Mouse (Mus musculus) ovary, postnatal 36 days (tissue): ENCODE results near the gene Pi4k2a.

Experiments used
- DNase-seq: peaks from one replicate; pipeline ENCODE4 v3.0.0; 2022; ENCODE audit warnings: low spot score, mixed read lengths

The Pi4k2a gene

DNA sequence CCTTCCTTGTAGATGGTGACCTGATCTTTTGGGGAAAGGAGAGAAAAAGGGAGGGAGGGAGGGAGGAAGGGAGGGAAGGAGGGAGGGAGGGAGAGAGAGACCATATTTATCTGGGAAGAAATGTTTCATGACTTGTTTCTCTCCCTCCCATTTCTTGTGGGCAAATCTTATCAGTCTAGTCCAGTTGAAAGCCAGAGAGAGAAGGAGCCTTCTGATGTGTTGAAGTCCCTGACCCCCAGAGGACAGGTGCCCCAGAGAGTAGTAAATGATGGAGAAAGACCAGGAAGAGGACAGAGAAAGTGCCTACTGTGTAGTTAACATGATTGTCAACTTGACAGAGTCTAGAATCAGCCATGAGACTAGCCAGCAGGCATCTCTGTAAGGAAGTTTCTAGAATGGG lies 44.8 kb downstream of the Pi4k2a start:
- no peak for DNase-seq

DNA sequence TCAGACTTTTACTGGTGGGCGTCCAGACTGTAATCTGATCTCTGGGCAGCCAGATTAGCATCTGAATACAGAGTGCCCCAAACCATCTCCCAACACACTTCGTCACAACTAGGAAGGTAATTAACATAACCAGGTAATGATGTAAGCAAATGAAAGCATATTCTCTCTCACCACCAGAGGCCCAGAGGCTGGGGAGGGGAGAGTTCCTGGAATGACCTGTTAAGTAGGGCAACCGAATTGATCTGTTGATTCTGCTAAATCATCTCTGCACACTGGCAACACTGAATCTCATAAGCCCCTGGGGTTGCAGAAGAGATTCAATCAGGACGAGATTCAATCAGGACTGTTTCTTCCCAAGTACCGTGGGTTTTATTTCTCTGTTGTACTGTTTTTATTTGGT lies 45.9 kb downstream of the Pi4k2a start:
- no peak for DNase-seq

DNA sequence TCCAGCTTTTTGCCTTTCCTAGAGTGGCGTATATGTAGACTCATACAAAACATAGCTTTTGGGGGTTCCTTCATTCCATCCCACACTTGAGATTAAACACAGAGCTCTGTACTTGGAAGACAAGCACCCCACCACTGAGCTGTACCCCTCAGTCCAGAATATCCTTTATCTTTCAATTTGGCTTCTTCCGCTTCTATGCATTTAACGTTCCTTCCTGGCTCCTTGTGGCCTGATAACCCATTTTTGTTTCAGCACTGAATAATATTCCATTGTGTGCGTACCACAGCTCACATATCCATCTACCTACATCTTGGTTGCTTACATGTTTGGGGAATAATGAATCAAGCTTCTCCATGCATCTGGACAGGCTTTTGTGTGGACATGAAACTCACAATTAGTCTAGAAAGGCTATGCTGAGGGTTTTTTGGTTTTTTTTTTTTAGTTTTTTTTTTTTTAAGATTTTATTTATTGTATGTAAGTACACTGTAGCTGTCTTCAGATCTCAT lies 47.0 kb downstream of the Pi4k2a start:
- no peak for DNase-seq

DNA sequence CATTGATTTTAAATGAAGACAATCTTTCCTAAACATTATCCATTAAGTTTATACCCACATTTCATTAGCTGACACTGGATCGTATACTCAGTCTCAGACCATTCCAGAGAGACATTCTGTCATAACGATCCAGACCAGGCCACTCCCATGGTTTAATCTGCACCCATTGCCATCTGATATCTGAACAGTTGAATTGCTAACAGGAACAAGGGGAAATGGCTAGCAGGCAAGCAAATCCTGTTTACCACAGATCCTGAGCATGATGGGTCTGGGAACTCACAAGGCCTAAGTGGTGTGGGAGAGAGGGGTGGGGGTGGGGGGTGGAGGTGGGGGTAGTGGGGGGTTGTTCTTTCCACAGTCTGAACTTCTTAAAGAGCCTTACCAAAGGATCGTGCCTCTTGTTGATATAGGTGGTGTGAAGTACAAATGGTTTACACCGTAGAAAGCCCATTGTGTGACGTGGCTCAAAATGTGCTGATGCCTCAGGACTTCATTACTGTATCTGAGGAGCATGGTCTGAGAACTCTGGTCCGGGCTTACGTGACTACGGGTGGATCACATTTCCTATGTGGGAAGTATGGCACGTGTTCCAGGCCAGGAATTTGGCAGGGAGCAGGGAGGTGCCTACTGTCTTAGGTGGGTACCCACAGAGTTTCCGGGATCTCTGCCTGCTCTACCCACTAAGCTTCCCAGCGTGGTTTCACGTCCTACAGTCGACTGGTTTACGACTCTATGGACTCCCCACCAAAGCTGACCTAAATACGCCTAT lies 48.4 kb downstream of the Pi4k2a start:
- DNase-seq, result no peak

DNA sequence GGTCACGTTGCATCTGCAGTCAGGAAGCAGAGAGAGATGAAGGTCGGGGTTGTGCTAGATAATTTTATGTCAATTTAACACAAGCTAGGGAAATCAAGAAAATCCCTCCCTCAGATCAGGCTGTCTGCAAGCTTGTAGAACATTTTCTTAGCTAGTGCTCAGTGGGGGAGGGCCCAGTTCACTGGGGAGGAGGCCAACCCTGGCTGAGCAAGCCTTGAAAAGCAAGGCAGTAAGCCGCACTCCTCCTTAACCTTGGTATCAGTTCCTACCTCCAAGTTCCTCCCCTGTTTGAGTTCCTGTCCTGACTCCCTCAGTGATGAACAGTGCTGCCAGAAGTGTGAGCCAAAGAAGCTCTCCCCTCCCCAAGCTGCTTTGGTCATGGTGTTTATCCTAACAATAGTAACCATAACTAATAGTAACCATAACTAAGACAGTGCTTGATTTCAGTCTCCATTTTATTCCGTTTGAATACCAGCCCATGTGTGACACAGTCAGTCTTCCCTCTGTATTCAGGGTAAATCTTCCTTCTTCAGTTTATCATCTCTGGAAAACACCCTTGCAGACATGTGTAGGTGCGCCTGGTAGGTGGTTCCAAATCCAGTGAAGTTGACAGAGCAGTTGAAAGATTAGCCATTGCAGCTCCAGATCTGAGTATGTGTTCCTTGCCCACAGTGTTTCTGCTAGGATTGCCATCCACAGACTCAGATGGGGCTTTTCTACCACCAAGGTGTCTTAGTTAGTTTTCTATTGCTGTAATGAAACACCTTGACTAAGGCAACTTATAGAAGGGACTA lies 49.7 kb downstream of the Pi4k2a start:
- no peak for DNase-seq

DNA sequence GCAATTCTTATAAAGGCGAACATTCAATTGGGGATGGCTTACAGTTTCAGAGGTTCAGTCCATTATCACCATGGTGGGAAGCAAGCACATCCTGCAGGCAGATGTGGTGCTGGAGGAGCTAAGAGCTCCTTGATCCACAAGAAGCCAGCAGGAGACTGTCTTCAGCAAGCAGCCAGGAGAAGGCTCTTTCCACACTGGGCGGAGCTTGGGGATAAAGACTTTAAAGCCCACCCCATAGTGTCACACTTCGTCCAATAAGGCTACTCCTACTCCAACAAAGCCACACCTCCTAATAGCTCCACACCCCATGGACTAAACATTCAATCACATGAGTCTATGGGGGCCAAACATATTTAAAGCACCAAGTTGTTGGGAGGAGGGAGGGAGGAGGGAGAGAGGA lies 51.7 kb downstream of the Pi4k2a start:
- no peak for DNase-seq

DNA sequence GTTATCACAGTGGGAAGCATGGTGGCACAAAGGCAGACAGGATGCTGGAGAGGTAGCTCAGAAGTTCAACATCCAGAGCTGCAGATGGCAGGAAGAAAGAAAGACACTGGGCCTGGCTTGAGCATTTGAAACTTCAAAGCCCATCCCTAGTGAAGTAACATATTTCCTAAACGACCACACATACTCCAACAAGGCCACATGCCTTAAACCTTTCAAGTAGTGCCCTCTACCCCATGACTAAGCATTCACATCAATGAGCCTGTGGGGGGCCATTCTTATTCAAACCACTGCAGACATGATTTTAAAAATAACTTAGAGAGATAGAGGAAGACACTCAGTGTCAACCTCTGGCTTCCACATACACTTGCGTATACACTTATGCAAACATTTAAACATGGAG lies 52.5 kb downstream of the Pi4k2a start:
- no peak for DNase-seq

DNA sequence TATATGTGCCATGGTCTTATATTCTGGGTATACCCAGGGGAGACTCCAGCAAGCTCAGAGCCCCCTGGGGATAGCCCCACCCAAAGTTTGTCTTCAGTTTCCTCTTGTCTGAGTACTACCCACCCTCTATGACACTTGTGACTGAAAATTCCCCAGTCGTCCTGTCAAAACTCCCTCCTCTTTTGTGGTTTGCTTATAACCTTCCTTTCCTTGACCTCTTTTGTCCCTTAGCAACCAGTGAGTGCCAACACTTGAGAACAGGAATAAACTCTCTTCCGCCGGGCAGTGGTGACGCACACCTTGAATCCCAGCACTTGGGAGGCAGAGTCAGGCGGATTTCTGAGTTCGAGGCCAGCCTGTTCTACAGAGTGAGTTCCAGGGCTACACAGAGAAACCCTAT lies 53.8 kb downstream of the Pi4k2a start:
- no peak for DNase-seq

DNA sequence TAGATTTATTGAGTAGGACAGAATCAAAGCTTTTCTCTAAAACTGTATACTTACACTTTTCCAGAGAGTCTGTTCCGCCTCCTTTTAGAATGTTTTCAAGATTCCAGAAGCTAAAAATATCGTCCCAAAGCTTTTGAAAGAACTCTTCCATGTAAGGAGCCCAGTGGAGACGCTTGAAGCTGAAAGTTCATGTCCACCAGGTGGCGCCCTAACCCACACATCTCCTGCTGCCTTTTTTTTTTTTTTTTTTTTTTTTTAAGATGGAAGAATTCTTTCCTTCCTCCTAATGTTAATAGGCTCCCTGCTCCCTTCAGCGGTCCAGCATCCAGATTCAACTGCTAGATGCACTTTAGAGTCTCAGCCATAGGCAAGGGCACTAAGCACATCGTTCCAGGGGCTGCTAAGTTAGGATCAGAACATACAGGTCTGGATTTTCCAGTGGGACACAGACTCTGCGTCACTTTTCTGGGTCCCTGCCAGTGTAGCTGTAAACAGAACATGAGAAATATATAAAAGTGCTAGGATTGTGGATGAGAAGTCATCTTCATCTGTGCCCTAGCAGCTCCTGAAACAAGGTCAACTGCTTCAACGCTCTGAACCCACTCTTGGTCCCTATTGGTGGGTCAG lies 54.4 kb downstream of the Pi4k2a start:
- peak; percentile 81 for DNase-seq

DNA sequence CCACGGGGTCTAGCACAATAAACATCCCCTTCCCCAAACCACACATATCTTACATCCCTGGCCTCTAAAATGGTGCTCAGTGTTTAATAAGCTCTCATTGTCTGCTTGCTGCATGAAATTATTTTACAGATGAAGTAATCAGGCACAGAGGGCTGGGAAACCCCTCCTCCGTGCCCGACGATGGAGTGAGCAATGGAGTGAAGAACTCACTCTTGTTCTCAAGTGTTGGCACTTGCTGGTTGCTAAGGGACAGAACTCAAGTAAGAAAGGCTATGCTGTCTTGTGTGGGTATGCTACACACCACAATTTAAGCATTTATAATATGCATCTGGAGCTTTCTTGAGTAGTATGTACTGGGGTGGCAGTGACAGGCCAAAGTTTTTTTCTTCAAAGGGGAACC lies 54.9 kb downstream of the Pi4k2a start:
- no peak for DNase-seq

DNA sequence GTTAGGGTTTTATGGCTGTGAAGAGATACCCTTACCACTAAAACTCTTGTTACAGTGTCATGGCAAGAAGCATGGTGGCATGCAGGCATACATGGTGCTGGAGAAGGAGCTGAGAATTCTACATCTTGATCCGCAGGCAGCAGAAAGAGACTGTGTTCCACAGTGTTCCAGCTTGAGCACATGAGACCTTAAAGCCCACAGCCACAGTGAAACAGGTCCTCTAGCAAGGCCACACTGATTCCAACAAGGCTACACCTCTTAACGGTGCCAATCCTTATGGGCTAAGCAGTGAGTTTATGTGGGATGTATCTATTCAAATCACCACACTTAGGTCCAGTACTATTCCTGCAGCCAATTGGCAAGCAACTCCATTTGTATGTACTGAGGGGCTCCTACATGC lies 55.5 kb downstream of the Pi4k2a start:
- DNase-seq, result no peak

DNA sequence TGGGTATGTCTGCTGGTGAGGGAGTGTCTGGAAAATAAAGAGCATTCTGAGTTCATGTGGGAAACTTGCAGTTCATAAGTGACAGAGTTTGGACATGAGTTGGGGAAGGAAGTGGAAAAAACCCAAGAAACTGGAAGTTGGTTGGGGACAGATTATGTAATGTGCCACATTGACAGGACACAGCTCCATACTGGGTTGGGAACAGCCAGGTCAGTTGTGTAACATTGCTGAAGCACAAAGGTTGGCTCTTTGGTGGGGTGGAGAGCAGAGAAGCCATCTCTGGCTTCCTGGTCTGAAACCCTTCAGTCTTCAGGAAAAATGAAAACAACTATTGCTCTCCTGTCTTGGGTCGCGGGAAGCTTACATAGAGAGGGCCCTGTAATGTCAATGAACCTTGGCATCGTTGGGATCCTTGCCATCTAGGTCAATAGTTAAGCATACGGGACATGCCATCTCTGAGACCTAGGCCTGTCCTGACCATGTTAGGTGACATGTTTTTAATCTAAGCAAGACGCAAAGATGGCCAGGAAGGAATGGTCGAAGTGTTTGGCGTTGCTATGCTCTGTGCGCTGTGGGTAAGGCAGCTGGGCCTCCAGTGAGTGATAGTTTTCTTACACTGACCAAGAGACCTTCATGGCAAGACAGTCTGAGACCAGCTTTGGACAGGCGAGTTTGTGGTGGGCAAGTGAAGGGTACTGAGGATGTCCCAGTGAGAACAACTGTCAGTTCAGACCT lies 56.2 kb downstream of the Pi4k2a start:
- no peak for DNase-seq

DNA sequence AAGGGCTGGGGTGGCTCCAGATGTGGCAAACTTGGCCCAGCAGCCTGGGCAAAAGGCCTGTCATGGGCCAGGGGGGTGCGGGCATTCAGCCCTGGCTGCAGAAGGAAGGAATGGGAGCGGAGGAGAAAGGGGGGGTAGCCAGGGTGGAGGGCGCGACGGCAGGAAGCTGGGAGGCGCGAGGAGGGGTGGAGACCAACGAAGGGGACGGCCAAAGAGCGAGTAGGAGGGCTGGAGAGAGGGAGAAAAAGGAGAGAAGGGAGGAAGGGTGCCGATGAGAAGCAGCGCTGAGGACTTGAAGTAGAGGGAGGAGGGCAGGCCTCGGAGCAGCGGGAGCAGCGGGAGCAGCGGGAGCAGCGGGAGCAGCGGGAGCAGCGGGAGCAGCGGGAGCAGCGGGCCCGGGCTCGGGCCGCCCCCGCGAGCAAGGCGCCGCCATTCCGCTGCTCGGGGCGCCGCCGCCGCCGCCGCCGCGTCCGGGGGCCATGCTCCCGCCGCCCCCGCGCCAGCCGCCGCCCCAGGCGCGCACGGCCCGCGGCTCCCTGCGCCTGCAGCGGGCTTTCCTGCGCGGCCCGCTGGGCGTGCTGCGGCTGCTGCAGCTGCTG lies 57.0 kb downstream of the Pi4k2a start, which contains the start of gene Marveld1:
TSS of gene Marveld1 (plus strand) at position 231 of the 599 bp plus-strand sequence.
- DNase-seq, result peak; percentile 82

DNA sequence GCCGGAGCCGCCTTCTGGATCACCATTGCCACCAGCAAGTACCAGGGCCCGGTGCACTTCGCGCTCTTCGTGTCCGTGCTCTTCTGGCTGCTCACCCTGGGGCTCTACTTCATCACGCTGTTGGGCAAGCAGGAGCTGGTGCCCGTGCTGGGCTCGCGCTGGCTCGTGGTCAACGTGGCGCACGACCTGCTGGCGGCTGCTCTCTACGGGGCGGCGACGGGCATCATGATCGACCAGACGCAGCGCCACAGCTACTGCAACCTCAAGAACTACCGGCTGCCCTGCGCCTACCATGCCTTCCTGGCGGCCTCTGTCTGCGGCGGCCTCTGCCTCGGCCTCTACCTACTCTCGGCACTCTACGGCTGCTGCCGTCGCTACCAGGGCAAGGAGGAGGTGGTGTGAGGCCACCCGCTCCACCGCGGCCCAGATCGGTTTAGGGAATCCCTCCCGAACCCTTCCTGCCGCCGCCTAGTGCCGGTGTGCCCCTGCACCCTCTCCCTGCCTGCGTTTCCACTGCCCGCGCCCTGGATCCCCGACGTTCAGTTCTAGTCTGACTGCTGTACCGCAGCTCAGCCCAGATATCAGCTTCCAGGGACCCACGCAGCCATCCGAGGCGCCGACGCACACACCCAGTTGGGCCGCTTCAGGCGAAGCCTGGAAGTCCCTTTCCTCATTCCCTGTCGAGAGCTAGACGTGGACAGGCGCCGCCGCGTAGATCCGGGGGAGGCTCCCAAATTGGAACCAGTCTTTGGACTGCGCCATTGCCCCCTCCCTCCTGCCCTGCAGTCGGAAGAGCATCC lies 57.7 kb downstream of the Pi4k2a start:
- peak; percentile 70 for DNase-seq

DNA sequence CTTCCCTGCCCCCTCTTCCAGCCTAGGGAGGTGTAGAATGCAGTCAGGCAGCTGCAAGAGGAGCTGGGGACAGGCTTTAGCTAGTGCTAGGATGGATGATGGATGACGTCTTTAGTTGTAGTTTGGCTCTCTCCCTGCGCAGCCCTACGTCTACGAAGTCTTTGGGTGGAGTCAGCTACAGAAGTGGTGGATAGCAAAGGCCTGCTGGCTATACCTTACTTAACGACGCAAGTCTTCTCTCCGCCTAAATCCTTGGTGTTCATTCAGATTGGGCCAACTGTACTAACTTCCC lies 58.2 kb downstream of the Pi4k2a start:
- no peak for DNase-seq

DNA sequence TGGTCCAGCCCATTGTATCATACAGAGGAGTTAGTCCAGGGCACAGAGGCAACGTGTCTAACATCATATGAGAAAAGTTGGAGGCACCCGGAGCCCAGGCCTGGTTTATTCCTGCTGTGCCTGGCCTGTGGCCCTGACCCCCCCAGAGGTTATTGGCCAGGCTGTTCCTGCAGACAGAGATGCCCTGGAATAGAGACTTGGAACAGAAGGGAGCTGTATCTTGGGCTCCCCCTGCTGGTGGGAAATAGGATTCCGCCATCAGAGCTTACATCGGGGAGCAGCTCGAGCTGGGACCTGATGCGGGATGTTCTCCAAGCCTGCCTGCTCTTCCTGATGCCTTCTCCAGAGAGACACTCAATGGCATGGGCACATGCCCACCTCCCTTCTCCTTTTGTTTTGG lies 61.7 kb downstream of the Pi4k2a start:
- DNase-seq, result peak; percentile 81

DNA sequence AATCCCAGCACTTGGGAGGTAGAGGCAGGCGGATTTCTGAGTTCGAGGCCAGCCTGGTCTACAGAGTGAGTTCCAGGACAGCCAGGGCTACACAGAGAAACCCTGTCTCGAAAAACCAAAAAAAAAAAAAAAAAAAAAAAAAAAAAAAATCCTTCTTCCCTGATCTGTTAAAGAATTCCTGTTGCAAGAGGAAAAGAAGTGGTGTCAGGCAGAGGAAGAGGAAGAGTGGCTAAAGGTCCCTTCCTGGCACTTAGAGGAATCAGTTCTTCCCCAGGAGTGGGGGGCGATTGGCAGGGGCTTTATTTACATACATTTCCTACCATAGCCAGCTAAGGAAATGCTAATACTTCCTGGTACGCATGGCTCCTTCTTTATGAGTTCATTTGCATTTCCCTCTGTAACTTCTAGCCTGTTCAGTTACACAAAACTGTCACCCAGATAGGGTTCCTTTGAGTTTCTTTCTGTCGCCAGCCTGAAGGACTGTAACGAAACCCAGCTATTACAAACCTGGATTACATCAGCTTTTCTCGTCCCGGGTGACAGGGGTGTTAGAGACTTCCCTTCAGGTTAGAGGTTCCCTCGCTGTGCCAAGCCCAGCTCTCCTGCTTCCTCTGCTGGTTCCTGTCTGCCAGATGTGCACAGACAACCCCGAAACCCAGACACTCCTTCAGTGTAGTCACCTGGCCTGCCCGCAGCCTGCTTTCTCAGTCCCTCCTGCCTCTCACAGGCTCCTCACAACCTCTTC lies 67.4 kb downstream of the Pi4k2a start:
- DNase-seq, result no peak

DNA sequence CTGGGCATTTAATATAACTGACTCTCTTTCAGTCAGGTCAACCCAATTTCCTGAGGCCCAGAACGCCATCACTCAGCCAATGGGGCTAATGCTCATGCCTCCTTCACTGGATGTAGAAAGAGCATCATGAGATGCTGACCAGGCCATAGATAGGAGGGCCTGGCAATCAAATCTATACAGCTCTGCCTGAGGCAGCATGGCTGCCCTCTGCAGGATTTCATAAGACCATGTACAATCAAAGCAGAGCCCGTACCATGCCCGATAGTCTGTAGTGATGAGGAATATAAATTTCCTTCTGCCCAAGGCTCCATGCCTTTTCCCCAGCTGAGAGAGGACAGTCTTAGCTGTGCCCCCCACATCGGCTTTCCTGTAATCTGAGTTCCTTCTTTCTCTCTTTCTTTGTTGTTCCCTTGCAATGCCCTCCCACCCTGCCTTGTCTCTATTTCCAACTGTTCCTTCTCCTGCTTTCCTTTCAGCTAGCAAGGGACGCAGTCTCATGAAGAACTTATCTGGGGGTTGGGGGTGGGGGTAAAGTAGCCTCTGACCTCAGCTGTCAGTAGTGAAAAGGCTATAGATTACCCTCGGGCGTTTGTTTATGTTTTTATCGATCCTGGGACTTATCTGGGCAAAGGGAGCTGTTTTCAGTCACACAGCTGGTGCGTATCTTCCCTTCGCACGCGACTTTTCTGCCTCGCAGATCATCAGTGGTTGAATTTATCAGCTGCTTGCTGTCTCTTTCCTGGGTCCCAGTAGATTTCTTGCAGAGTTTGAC lies 68.2 kb downstream of the Pi4k2a start:
- no peak for DNase-seq

DNA sequence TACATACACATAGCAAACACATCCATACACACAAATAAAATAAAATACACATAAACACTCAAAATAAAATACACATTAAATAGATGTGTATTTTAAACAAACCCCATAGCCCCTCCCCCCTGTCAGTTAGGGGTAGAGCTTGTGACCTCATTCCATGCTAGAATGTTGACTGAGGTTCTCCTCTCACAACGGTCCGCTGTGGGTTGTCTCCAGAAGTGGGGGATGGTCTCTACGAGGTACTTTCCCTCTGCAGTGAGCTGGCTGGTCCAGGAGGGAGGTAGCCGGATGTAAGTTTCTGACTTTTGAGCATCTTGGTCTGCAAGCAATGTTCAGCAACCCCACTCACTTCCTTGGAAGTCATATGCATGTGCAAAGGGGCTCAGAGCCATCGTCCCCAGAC lies 73.5 kb downstream of the Pi4k2a start, which contains the start of gene Zfyve27:
TSS of gene Zfyve27 (plus strand) at position 188 of the 400 bp plus-strand sequence.
- no peak for DNase-seq
